Comparison of ENCODE assay signal across 28 mouse cellular contexts in genomic region chr11:11769281-11769680, GRCm38 (mm10). TPM values are rescaled to one million over a fixed set of nuclear protein-coding genes. Genes with fewer than 3 reads are reported as not detected.
A peak's percentile ranks its signal among the peaks of the same experiment; 100 is the strongest.
DNase-seq lines count a peak whose midpoint lies in the region; ATAC-seq lines count a peak whose summit lies in the region.
"Had no signal": no experiment of that assay in that cellular context is flagged by ENCODE, and none has a peak within 500 bp of the region (broad histone marks: within the 10 kb centered on the region; RNA-seq: fewer than 3 reads in every experiment).

No protein-coding gene starts in this region.

- 92% methylated on average over 20 of the region's 20 CpGs for WGBS in heart, embryonic 11.5 days (ENCODE audit: insufficient replicate concordance)
- 93% methylated on average over 20 of the region's 20 CpGs for WGBS in hindbrain, embryonic 11.5 days
- 94% methylated on average over 20 of the region's 20 CpGs for WGBS in hindbrain, embryonic 10.5 days

- H3K27me3 ChIP-seq in heart, embryonic 11.5 days (ENCODE audit: control insufficient read depth, insufficient read depth, low read length): no peaks in the 10 kb centered on the region
- no peaks in the 10 kb centered on the region for H3K27me3 ChIP-seq in hindbrain, embryonic 11.5 days (ENCODE audit: control insufficient read depth, insufficient read depth, low read length)
- no peaks in the 10 kb centered on the region for H3K27me3 ChIP-seq in hindbrain, embryonic 10.5 days (ENCODE audit: insufficient read depth, poor library complexity, severe bottlenecking)
- H3K27me3 ChIP-seq: CH12.LX; embryonic facial prominence, embryonic 12.5 days; embryonic facial prominence, embryonic 15.5 days; forebrain, embryonic 12.5 days; forebrain, embryonic 15.5 days; heart, embryonic 13.5 days had no signal

- DNase-seq in heart, adult 11 months: peak; percentile 83
- DNase-seq in hindbrain, embryonic 11.5 days (ENCODE audit: low spot score): no peak
- DNase-seq in hindbrain, embryonic 10.5 days (ENCODE audit: low spot score): no peak
- DNase-seq in WW6 (ENCODE audit: low read depth, low spot score): peak; percentile 13
- no peak for DNase-seq in cerebellum, postnatal 4 days (ENCODE audit: low spot score in 2 of 2)
- DNase-seq: adrenal gland, adult 8-10 months; adrenal gland, postnatal 25 days; B cell, adult 2 months; cerebellum, adult 18-20 months; cerebellum, adult 9-10 months; cerebellum, postnatal 14 days; gastrocnemius, adult 2 months; gastrocnemius, postnatal 14 days; heart, adult 18-20 months; kidney, adult 18-20 months; kidney, adult 9 months had no signal

- no peak overlapping the region for H3K4me3 ChIP-seq in heart, embryonic 11.5 days (ENCODE audit: low read depth, low read length)
- no peak overlapping the region for H3K4me3 ChIP-seq in hindbrain, embryonic 11.5 days (ENCODE audit: low read depth, low read length)
- H3K4me3 ChIP-seq in hindbrain, embryonic 10.5 days: no peak overlapping the region
- H3K4me3 ChIP-seq: embryonic facial prominence, embryonic 12.5 days; embryonic facial prominence, embryonic 15.5 days; forebrain, embryonic 12.5 days; forebrain, embryonic 15.5 days; gastrocnemius, adult 2 months; heart, embryonic 13.5 days had no signal

- H3K9me3 ChIP-seq in heart, embryonic 11.5 days (replicated peaks; ENCODE audit: control insufficient read depth, low read length): no peaks in the 10 kb centered on the region
- H3K9me3 ChIP-seq in hindbrain, embryonic 11.5 days (ENCODE audit: control insufficient read depth, low read length): no peaks in the 10 kb centered on the region
- no peaks in the 10 kb centered on the region for H3K9me3 ChIP-seq in hindbrain, embryonic 10.5 days
- H3K9me3 ChIP-seq: embryonic facial prominence, embryonic 12.5 days; embryonic facial prominence, embryonic 15.5 days; forebrain, embryonic 12.5 days; forebrain, embryonic 15.5 days; heart, embryonic 13.5 days had no signal

- no peak overlapping the region for H3K9ac ChIP-seq in heart, embryonic 11.5 days (ENCODE audit: low read depth, low read length)
- no peak overlapping the region for H3K9ac ChIP-seq in hindbrain, embryonic 11.5 days (ENCODE audit: low read depth, low read length)
- H3K9ac ChIP-seq: embryonic facial prominence, embryonic 12.5 days; embryonic facial prominence, embryonic 15.5 days; forebrain, embryonic 12.5 days; forebrain, embryonic 15.5 days; heart, embryonic 13.5 days; hindbrain, embryonic 14.5 days had no signal

- ATAC-seq in heart, embryonic 11.5 days (replicated peaks; ENCODE audit: insufficient number of reproducible peaks, low FRiP score, low TSS enrichment): no peak
- ATAC-seq in hindbrain, embryonic 11.5 days (ENCODE audit: low FRiP score): 0 out of 2 replicates have a peak, but pooled peaks have one; percentile 10
- ATAC-seq: activated CD4-positive, CD25-positive, alpha-beta regulatory T cell, adult 4 months; forebrain, embryonic 15.5 days; hindbrain, postnatal 0 days; inflammation-experienced regulatory T-cells, adult 6 months; intestine, embryonic 16.5 days had no signal

- H3K4me2 ChIP-seq in heart, embryonic 11.5 days: no peak overlapping the region
- no peak overlapping the region for H3K4me2 ChIP-seq in hindbrain, embryonic 11.5 days (replicated peaks; ENCODE audit: low read depth, low read length)
- H3K4me2 ChIP-seq: embryonic facial prominence, embryonic 12.5 days; embryonic facial prominence, embryonic 15.5 days; forebrain, embryonic 12.5 days; forebrain, embryonic 15.5 days; heart, embryonic 13.5 days; hindbrain, embryonic 14.5 days had no signal

- H3K4me1 ChIP-seq in heart, embryonic 11.5 days (ENCODE audit: control insufficient read depth, insufficient read depth, low read length): no peaks in the 10 kb centered on the region
- H3K4me1 ChIP-seq in hindbrain, embryonic 11.5 days (replicated peaks; ENCODE audit: control insufficient read depth, insufficient read depth, low read length): no peaks in the 10 kb centered on the region
- H3K4me1 ChIP-seq in hindbrain, embryonic 10.5 days (replicated peaks): no peaks in the 10 kb centered on the region
- H3K4me1 ChIP-seq: embryonic facial prominence, embryonic 12.5 days; embryonic facial prominence, embryonic 15.5 days; forebrain, embryonic 12.5 days; forebrain, embryonic 15.5 days; heart, embryonic 13.5 days had no signal

- H3K36me3 ChIP-seq in heart, embryonic 11.5 days (ENCODE audit: control insufficient read depth, insufficient read depth, low read length): no peaks in the 10 kb centered on the region
- H3K36me3 ChIP-seq in hindbrain, embryonic 11.5 days (ENCODE audit: control insufficient read depth, insufficient read depth, low read length): no peaks in the 10 kb centered on the region
- no peaks in the 10 kb centered on the region for H3K36me3 ChIP-seq in hindbrain, embryonic 10.5 days
- H3K36me3 ChIP-seq: embryonic facial prominence, embryonic 12.5 days; embryonic facial prominence, embryonic 15.5 days; forebrain, embryonic 12.5 days; forebrain, embryonic 15.5 days; heart, embryonic 13.5 days had no signal

- H3K27ac ChIP-seq in heart, embryonic 11.5 days (ENCODE audit: low read depth, low read length): no peak overlapping the region
- no peak overlapping the region for H3K27ac ChIP-seq in hindbrain, embryonic 11.5 days (ENCODE audit: low read depth, low read length)
- H3K27ac ChIP-seq in hindbrain, embryonic 10.5 days: no peak overlapping the region
- H3K27ac ChIP-seq: embryonic facial prominence, embryonic 12.5 days; embryonic facial prominence, embryonic 15.5 days; forebrain, embryonic 12.5 days; forebrain, embryonic 15.5 days; gastrocnemius, adult 2 months; heart, embryonic 13.5 days; hindbrain, embryonic 14.5 days; hindbrain, postnatal 0 days had no signal

RNA-seq across cellular contexts. Expression of gene Fignl1, which starts 39.5 kb away (rescaled TPM):
- polyA plus RNA-seq in heart, embryonic 11.5 days (2014; fragmentation: Nextera tagmentation; extraction: Ambion mirVana): 73.1 and 86.9 TPM in 2 replicates
- 66.4 and 73.5 TPM in 2 replicates for polyA plus RNA-seq in hindbrain, embryonic 11.5 days (2014; fragmentation: Nextera tagmentation; extraction: Ambion mirVana)
- 67.8 and 105 TPM in 2 replicates for polyA plus RNA-seq in hindbrain, embryonic 10.5 days (2016; fragmentation: Nextera tagmentation; extraction: Ambion mirVana)

Comparison
In these comparisons a context has a peak if more than half of its experiments do, and no peak if none do; other contexts are left out.
1. DNase-seq: peak in heart, adult 11 months (single experiment) and WW6 (single experiment); none in hindbrain, embryonic 11.5 days (single experiment), hindbrain, embryonic 10.5 days (single experiment) and cerebellum, postnatal 4 days (0 of 2).